Mouse (Mus musculus): ENCODE measurements at regions not wholly inside any gene's neighbourhood (a gene's known extent, or its start where the extent isn't known, plus 50 kb on each side); places are given as distances from the start of the nearest gene placed in this dataset.

GRCm38 (mm10) chr1:137571905-137572865, 603.3 kb downstream of the Ptprc start:
- H3K4me3 ChIP-seq (replicated peaks) = no peak overlapping the region
- H3K4me1 ChIP-seq = no peaks in the 10 kb centered on the region
- TF ChIP-seq GATA1 (IDR thresholded peaks at IDR 0.05; ENCODE audit: borderline replicate concordance, low read length) (no peak), FLI1 (IDR thresholded peaks at IDR 0.05; ENCODE audit: low read length) (no peak)
- H3K9me3 ChIP-seq = no peaks in the 10 kb centered on the region
- no peaks in the 10 kb centered on the region for H3K36me3 ChIP-seq (replicated peaks; ENCODE audit: low read length)
- H3K27me3 ChIP-seq (replicated peaks) = no peaks in the 10 kb centered on the region

GRCm38 (mm10) chr1:137571190-137571904, 604.2 kb downstream of the Ptprc start:
- Histone ChIP-seq H3K4me3 (replicated peaks) (no peak overlapping the region), H3K36me3 (replicated peaks; ENCODE audit: low read length) (no peaks in the 10 kb centered on the region), H3K4me1 (no peaks in the 10 kb centered on the region), H3K27me3 (replicated peaks) (peaks cover 2% of the 10 kb centered on the region), H3K9me3 (no peaks in the 10 kb centered on the region)
- TF ChIP-seq FLI1 (IDR thresholded peaks at IDR 0.05; ENCODE audit: low read length) = no peak
- TF ChIP-seq GATA1 (IDR thresholded peaks at IDR 0.05; ENCODE audit: borderline replicate concordance, low read length) = no peak

GRCm38 (mm10) chr1:137567526-137567925, 607.3 kb upstream of the Nr5a2 start:
- no peaks in the 10 kb centered on the region for H3K36me3 ChIP-seq (replicated peaks; ENCODE audit: low read length)
- H3K4me3 ChIP-seq (replicated peaks) = no peak overlapping the region
- no peaks in the 10 kb centered on the region for H3K4me1 ChIP-seq
- no peak for TF ChIP-seq FLI1 (IDR thresholded peaks at IDR 0.05; ENCODE audit: low read length)
- no peak for TF ChIP-seq GATA1 (IDR thresholded peaks at IDR 0.05; ENCODE audit: borderline replicate concordance, low read length)
- no peaks in the 10 kb centered on the region for H3K9me3 ChIP-seq
- peaks cover 2% of the 10 kb centered on the region for H3K27me3 ChIP-seq (replicated peaks)

- H3K9me3 ChIP-seq = no peaks in the 10 kb centered on the region
- TF ChIP-seq GATA1 (IDR thresholded peaks at IDR 0.05; ENCODE audit: borderline replicate concordance, low read length) = no peak
- TF ChIP-seq FLI1 (IDR thresholded peaks at IDR 0.05; ENCODE audit: low read length) = no peak
- H3K4me1 ChIP-seq = peaks cover 4% of the 10 kb centered on the region
- no peaks in the 10 kb centered on the region for H3K36me3 ChIP-seq (replicated peaks; ENCODE audit: low read length)
- peaks cover 2% of the 10 kb centered on the region for H3K27me3 ChIP-seq (replicated peaks)
- H3K4me3 ChIP-seq (replicated peaks) = no peak overlapping the region
These were observed 605.4 kb upstream of the Nr5a2 start for GRCm38 (mm10) chr1:137565573-137566048.

- no peaks in the 10 kb centered on the region for H3K27me3 ChIP-seq (replicated peaks)
- no peaks in the 10 kb centered on the region for H3K36me3 ChIP-seq (replicated peaks; ENCODE audit: low read length)
- no peaks in the 10 kb centered on the region for H3K9me3 ChIP-seq
- no peak overlapping the region for H3K4me3 ChIP-seq (replicated peaks)
- no peak for TF ChIP-seq GATA1 (IDR thresholded peaks at IDR 0.05; ENCODE audit: borderline replicate concordance, low read length)
- no peak for TF ChIP-seq FLI1 (IDR thresholded peaks at IDR 0.05; ENCODE audit: low read length)
- peaks cover 10% of the 10 kb centered on the region for H3K4me1 ChIP-seq
These were observed 601.4 kb upstream of the Nr5a2 start for GRCm38 (mm10) chr1:137561686-137562085.

- TF ChIP-seq GATA1 (IDR thresholded peaks at IDR 0.05; ENCODE audit: borderline replicate concordance, low read length) = no peak
- TF ChIP-seq FLI1 (IDR thresholded peaks at IDR 0.05; ENCODE audit: low read length) = no peak
These were observed 600.4 kb upstream of the Nr5a2 start for GRCm38 (mm10) chr1:137560389-137561268.

GRCm38 (mm10) chr1:137549659-137550058, 589.4 kb upstream of the Nr5a2 start:
- Histone ChIP-seq H3K4me3 (replicated peaks) (no peak overlapping the region), H3K9me3 (no peaks in the 10 kb centered on the region), H3K4me1 (no peaks in the 10 kb centered on the region), H3K36me3 (replicated peaks; ENCODE audit: low read length) (no peaks in the 10 kb centered on the region), H3K27me3 (replicated peaks) (no peaks in the 10 kb centered on the region)
- no peak for TF ChIP-seq FLI1 (IDR thresholded peaks at IDR 0.05; ENCODE audit: low read length)
- TF ChIP-seq GATA1 (IDR thresholded peaks at IDR 0.05; ENCODE audit: borderline replicate concordance, low read length) = no peak

More at GRCm38 (mm10) chr1:137560389-137561268, 600.4 kb upstream of the Nr5a2 start:
- Histone ChIP-seq H3K9me3 (no peaks in the 10 kb centered on the region), H3K4me1 (peaks cover 10% of the 10 kb centered on the region), H3K27me3 (replicated peaks) (no peaks in the 10 kb centered on the region), H3K36me3 (replicated peaks; ENCODE audit: low read length) (no peaks in the 10 kb centered on the region), H3K4me3 (replicated peaks) (no peak overlapping the region)

- Histone ChIP-seq H3K4me3 (replicated peaks) (no peak overlapping the region), H3K9me3 (no peaks in the 10 kb centered on the region), H3K27me3 (replicated peaks) (no peaks in the 10 kb centered on the region), H3K36me3 (replicated peaks; ENCODE audit: low read length) (no peaks in the 10 kb centered on the region), H3K4me1 (no peaks in the 10 kb centered on the region)
- no peak for TF ChIP-seq GATA1 (IDR thresholded peaks at IDR 0.05; ENCODE audit: borderline replicate concordance, low read length)
- TF ChIP-seq FLI1 (IDR thresholded peaks at IDR 0.05; ENCODE audit: low read length) = no peak
These were observed 585.4 kb upstream of the Nr5a2 start for GRCm38 (mm10) chr1:137545666-137546065.

GRCm38 (mm10) chr1:137543828-137544227, 583.6 kb upstream of the Nr5a2 start:
- TF ChIP-seq FLI1 (IDR thresholded peaks at IDR 0.05; ENCODE audit: low read length) = no peak
- TF ChIP-seq GATA1 (IDR thresholded peaks at IDR 0.05; ENCODE audit: borderline replicate concordance, low read length) = no peak
- Histone ChIP-seq H3K27me3 (replicated peaks) (no peaks in the 10 kb centered on the region), H3K4me1 (no peaks in the 10 kb centered on the region), H3K4me3 (replicated peaks) (no peak overlapping the region), H3K36me3 (replicated peaks; ENCODE audit: low read length) (no peaks in the 10 kb centered on the region), H3K9me3 (no peaks in the 10 kb centered on the region)
